Mouse (Mus musculus) erythroblast, embryonic 14.5 days (primary cell): Measurements from ENCODE around the gene Cdk5rap2.

Experiments used
- GATA1 ChIP-seq: IDR thresholded peaks from 2 replicates; pipeline ENCODE4 v1.6.1; 2012; ENCODE audit warnings: low read length, inconsistent platforms, mixed read lengths
- TAL1 ChIP-seq: IDR thresholded peaks from 3 replicates; pipeline ENCODE4 v1.6.1; 2012; ENCODE audit warnings: low read length, inconsistent platforms, mixed read lengths

GRCm38 (mm10) chr4:70283163-70283562 lies 127.1 kb downstream of the Cdk5rap2 start:
- TF ChIP-seq GATA1 = no peak
- no peak for TF ChIP-seq TAL1
